Mouse (Mus musculus): ENCODE results near the gene 4930447C04Rik.
A peak's percentile ranks its signal among the peaks of the same experiment; 100 is the strongest.

Gene 4930447C04Rik

DNA sequence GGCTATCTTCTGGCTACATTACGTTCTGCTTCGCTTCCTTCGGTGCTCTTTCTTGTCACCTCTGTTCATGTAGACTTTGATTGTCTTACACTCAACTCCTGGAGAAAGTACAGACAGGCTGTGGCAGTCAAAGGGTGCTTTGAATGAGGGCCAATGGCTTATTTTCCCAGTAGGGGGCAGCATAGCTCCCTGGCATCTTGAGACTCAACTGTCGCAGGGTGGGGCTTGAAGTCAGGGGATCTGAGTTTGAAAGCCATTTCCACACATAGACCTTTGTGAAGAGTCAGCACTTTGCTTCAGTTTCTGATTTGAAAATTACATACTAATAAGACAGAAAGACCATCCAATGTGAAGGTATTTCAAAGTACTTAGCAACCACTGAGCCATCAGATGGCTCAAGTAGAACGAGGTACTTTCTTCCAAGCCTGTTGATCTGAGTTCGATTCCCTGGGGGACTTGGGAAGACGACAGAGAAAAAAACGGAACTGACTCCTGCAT lies 105.0 kb downstream of the 4930447C04Rik start:
- DNase-seq, result peak; percentile 26

DNA sequence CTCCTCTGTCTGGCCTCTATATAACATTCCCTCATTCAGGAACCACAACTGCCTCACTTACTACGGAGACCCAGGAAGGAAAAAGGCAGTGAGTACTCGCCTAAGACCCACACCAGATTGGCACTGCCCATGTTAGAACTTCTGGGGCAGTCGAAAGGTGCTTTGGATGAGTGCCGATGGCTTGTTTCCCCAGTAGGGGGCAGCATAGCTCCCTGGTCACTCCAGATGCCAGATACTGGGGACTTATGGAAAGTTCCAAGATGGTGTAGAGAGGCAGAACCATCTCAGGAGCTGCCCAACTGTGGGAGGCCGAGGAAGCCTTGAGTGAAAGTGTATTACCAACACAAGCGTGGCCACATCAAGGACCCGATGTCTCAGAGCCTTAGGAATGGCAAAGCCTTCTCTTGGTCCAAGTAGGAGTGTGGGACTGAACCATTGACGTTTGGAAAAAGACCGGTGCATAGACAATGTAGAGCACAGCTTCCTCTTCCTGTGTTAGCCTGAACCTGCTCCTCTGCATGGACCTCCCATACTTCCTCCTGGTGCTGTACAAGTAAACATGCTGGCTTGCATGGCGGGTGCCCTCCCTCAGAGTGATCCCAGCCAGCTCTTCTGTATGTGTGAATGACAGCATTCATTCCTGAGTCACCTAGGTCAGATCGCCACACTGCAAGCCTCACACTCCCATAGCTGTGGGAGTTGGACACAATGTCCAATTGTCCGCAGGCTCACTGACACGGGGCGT lies 105.6 kb downstream of the 4930447C04Rik start:
- DNase-seq, result peak; percentile 15

DNA sequence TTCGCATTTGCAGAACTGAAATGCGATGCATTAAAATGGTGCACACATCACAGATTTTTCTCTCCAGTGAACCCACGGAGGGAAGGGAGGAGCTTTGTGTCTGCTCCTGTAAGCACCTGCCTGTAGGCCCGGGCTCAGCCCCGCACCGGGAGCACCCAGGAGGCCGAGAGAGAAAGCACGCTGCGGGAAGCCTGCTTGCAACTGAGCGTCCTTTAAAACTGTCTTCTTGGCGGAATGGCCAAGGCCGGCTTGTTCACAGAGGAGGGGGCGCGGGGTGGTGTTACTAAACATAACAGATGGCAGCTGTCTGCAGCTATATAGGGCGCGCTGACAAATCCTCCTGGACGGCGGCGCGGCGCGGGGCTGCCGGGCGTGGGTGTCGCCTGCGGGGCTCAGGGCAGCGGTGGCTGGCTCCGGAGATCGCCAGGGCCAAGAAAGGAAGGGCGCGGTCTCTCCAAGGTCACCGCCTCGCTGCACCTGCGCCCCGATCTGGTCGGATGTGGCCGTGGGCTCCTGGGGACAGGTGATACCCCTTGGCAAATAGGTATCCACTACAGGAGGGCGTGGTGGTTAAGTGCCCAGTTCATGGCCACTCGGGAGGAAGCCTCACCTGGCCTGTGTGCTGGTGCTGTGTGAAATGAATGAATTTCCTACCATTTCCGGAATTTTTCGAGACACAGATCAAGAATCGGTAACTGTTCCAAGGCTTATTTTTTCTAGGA lies 108.7 kb downstream of the 4930447C04Rik start:
- no peak for DNase-seq

All from thymus, postnatal 25 days (tissue).